Mouse (Mus musculus) testis, adult 2 months (tissue): ENCODE measurements at regions not wholly inside any gene's neighbourhood (a gene's known extent, or its start where the extent isn't known, plus 50 kb on each side); places are given as distances from the start of the nearest gene placed in this dataset.

Source experiments
- CTCF ChIP-seq: fragments of 200-500 bp; IDR thresholded peaks from 2 replicates; pipeline ENCODE4 v1.5.1; 2012; ENCODE audit warnings: low read depth, mild to moderate bottlenecking, inconsistent platforms, low read length, moderate library complexity; ENCODE audit not compliant: control insufficient read depth, insufficient read depth, insufficient replicate concordance
- POLR2A ChIP-seq: fragments of 200-500 bp; IDR thresholded peaks from 2 replicates; pipeline ENCODE4 v1.6.1; 2012; ENCODE audit warnings: low read depth, mild to moderate bottlenecking, inconsistent platforms, low read length, moderate library complexity; ENCODE audit not compliant: control insufficient read depth

- TF ChIP-seq POLR2A: no peak
- no peak for TF ChIP-seq CTCF
Measured at GRCm38 (mm10) chr13:44530867-44531564, 198.3 kb upstream of the Jarid2 start.
